Comparison of ENCODE assay signal across 8 mouse cellular contexts in genomic region chr3:84155558-84156006, GRCm38 (mm10). TPM values are rescaled to one million over a fixed set of nuclear protein-coding genes. Genes with fewer than 3 reads are reported as not detected.
DNase-seq lines count a peak whose midpoint lies in the region; ATAC-seq lines count a peak whose summit lies in the region.

Mnd1 (minus strand) TSS chr3:84155786.

- under 1% methylated on average over 29 of the region's 29 CpGs for WGBS in heart, embryonic 14.5 days
- under 1% methylated on average over 29 of the region's 29 CpGs for WGBS in liver, embryonic 13.5 days (ENCODE audit: insufficient replicate concordance)
- under 1% methylated on average over 29 of the region's 29 CpGs for WGBS in stomach, embryonic 16.5 days

- H3K4me1 ChIP-seq in heart, embryonic 14.5 days (ENCODE audit: control insufficient read depth in 2 of 2, insufficient read depth in 2 of 2, low read length in 2 of 2) = peaks cover 0 to 3% of the 10 kb centered on the region in 2 experiments; a peak in 1 of 4 replicates
- H3K4me1 ChIP-seq in liver, embryonic 13.5 days (replicated peaks) = peaks cover 19% of the 10 kb centered on the region
- H3K4me1 ChIP-seq in stomach, embryonic 16.5 days (ENCODE audit: control insufficient read depth, insufficient read depth, low read length) = peaks cover 14% of the 10 kb centered on the region

- DNase-seq in c-Kit-negative CD71-positive TER-119-positive erythroid progenitor cells, embryonic 14.5 days (ENCODE audit: low read depth, low spot score) = peak; percentile 93
- DNase-seq in fibroblast of lung, adult 2 months (ENCODE audit: low read depth) = peak; percentile 95
- DNase-seq in kidney, postnatal 14 days = peak; percentile 99
- DNase-seq in liver, embryonic 13.5 days = peak; percentile 97
- DNase-seq in neural tube, embryonic 10.5 days (ENCODE audit: extremely low spot score, low spot score) = peak; percentile 99

- peak; percentile 99 for ATAC-seq in CD4-positive, CD25-positive, alpha-beta regulatory T cell, adult 4 months
- ATAC-seq in heart, embryonic 14.5 days (ENCODE audit: insufficient number of reproducible peaks, insufficient read depth, low FRiP score, low read depth) = peak; percentile 100
- ATAC-seq in liver, embryonic 13.5 days (ENCODE audit: low read depth) = peak; percentile 97
- peak; percentile 100 for ATAC-seq in stomach, embryonic 16.5 days (ENCODE audit: insufficient read depth, low FRiP score)

- peak within 1 kb of the TSS; percentile 50 to 61 for H3K4me3 ChIP-seq in heart, embryonic 14.5 days (ENCODE audit: control insufficient read depth in 1 of 2, insufficient read depth in 1 of 2, low read depth in 1 of 2, low read length in 2 of 2)
- peak within 1 kb of the TSS; percentile 74 for H3K4me3 ChIP-seq in liver, embryonic 13.5 days (replicated peaks)
- peak within 1 kb of the TSS; percentile 60 for H3K4me3 ChIP-seq in stomach, embryonic 16.5 days (replicated peaks; ENCODE audit: low read length)

- H3K9me3 ChIP-seq in heart, embryonic 14.5 days (ENCODE audit: control insufficient read depth, low read length) = no peaks in the 10 kb centered on the region
- H3K9me3 ChIP-seq in liver, embryonic 13.5 days (replicated peaks) = no peaks in the 10 kb centered on the region
- no peaks in the 10 kb centered on the region for H3K9me3 ChIP-seq in stomach, embryonic 16.5 days (replicated peaks; ENCODE audit: control insufficient read depth, low read length)

- 0 out of 2 replicates have a peak, but pooled peaks cover 7% of the 10 kb centered on the region for H3K36me3 ChIP-seq in heart, embryonic 14.5 days (ENCODE audit: control insufficient read depth, insufficient read depth, low read length)
- no peaks in the 10 kb centered on the region for H3K36me3 ChIP-seq in liver, embryonic 13.5 days
- H3K36me3 ChIP-seq in stomach, embryonic 16.5 days (ENCODE audit: control insufficient read depth, insufficient read depth, low read length) = no peaks in the 10 kb centered on the region

- H3K27ac ChIP-seq in heart, embryonic 14.5 days (replicated peaks in 1 of 2; ENCODE audit: control insufficient read depth in 1 of 2, insufficient read depth in 1 of 2, low read depth in 2 of 2, low read length in 2 of 2) = no peak within 1 kb of the TSS
- peak within 1 kb of the TSS; percentile 89 for H3K27ac ChIP-seq in liver, embryonic 13.5 days
- H3K27ac ChIP-seq in stomach, embryonic 16.5 days (ENCODE audit: low read length) = peak within 1 kb of the TSS; percentile 80

- peak within 1 kb of the TSS; percentile 100 for H3K4me2 ChIP-seq in heart, embryonic 14.5 days (ENCODE audit: low read length)
- H3K4me2 ChIP-seq in liver, embryonic 13.5 days = peak within 1 kb of the TSS; percentile 100
- H3K4me2 ChIP-seq in stomach, embryonic 16.5 days (ENCODE audit: low read depth, low read length) = peak within 1 kb of the TSS; percentile 98

- H3K9ac ChIP-seq in heart, embryonic 14.5 days (ENCODE audit: low read length) = peak within 1 kb of the TSS; percentile 78
- peak within 1 kb of the TSS; percentile 92 for H3K9ac ChIP-seq in liver, embryonic 13.5 days
- H3K9ac ChIP-seq in stomach, embryonic 16.5 days (ENCODE audit: low read length) = peak within 1 kb of the TSS; percentile 83

- no peaks in the 10 kb centered on the region for H3K27me3 ChIP-seq in heart, embryonic 14.5 days (ENCODE audit: control insufficient read depth, insufficient read depth, low read length)
- H3K27me3 ChIP-seq in liver, embryonic 13.5 days = no peaks in the 10 kb centered on the region
- H3K27me3 ChIP-seq in stomach, embryonic 16.5 days (ENCODE audit: control insufficient read depth, insufficient read depth, low read length) = no peaks in the 10 kb centered on the region

RNA-seq across cellular contexts. Expression of gene Mnd1, which starts in this region (rescaled TPM):
- polyA plus RNA-seq in CD4-positive, CD25-positive, alpha-beta regulatory T cell, adult 4 months (2017; shearing (Covaris generic)) = 1 to 10 TPM in 1 of 2 experiments, not detected in 1; 2.9 TPM
- polyA plus RNA-seq in heart, embryonic 14.5 days (2014; fragmentation: Nextera tagmentation; extraction: Ambion mirVana) = 10.2 and 10.7 TPM in 2 replicates
- 8.7 and 11.7 TPM in 2 replicates for polyA plus RNA-seq in liver, embryonic 13.5 days (2015; fragmentation: Nextera tagmentation; extraction: Ambion mirVana)
- polyA plus RNA-seq in stomach, embryonic 16.5 days (2015; fragmentation: Nextera tagmentation; extraction: Ambion mirVana) = 9.7 and 12.6 TPM in 2 replicates

Comparison
In these comparisons a context has a peak if more than half of its experiments do, and no peak if none do; other contexts are left out.
1. H3K27ac ChIP-seq: peak in liver, embryonic 13.5 days (single experiment) and stomach, embryonic 16.5 days (single experiment); none in heart, embryonic 14.5 days (0 of 2).
2. Peak in every context shown above with its lines, with median percentiles within 50 percentile points of each other: ATAC-seq, DNase-seq, H3K4me2 ChIP-seq, H3K4me3 ChIP-seq and H3K9ac ChIP-seq.